Mouse (Mus musculus) erythroblast, adult 5-6 weeks (primary cell): ENCODE measurements around the gene Xirp1. TPM values are rescaled to one million over a fixed set of nuclear protein-coding genes. Genes with fewer than 3 reads are reported as not detected.
"Not testable (repeated sequence)": the region's sequence is repeated elsewhere in the genome, so short reads cannot be mapped to it uniquely, and the experiment has no call there.

ENCODE experiments used
- ATAC-seq: replicated peaks from 2 replicates; pipeline ENCODE4 v1.8.0; 2016; ENCODE audit warnings: moderate number of reproducible peaks, mild to moderate bottlenecking, moderate TSS enrichment, inconsistent platforms; ENCODE audit not compliant: poor library complexity, low FRiP score, severe bottlenecking
- total RNA-seq, 2 experiments: library from RNA; stranded (forward) in 1 of 2; stranded (reverse) in 1 of 2; fragments of 150-400 nt in 1 of 2; fragments of 200-764, 138-1000 nt in 1 of 2; gene quantifications; 2 replicates each; pipeline versions ENCODE4 v1.2.3 to v1.2.4; 2015 to 2017; ENCODE audit warnings: low replicate concordance in 2 of 2

The Xirp1 gene
- total RNA-seq, 2 experiments from 2014 or later, result not detected

DNA sequence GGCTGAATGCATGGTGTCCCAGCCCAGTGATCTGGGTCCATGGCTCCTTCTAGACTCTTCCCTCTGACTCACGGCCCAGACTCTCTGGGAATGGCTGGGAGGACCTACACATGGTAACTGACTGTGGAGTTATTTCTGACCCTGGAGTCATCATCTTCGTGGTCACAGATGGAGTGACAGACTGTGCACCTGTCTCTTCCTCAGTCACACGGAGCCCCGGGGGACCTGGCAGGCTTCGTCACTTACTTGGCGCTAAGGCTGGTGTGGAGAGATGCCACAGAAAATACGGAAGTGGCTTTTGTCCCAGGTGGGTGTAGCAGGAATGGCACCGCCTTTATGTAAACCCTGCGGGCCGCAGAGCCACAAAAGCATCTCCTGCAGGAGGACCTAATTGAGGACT lies 773 bp upstream of the Xirp1 start:
- ATAC-seq, result no peak

DNA sequence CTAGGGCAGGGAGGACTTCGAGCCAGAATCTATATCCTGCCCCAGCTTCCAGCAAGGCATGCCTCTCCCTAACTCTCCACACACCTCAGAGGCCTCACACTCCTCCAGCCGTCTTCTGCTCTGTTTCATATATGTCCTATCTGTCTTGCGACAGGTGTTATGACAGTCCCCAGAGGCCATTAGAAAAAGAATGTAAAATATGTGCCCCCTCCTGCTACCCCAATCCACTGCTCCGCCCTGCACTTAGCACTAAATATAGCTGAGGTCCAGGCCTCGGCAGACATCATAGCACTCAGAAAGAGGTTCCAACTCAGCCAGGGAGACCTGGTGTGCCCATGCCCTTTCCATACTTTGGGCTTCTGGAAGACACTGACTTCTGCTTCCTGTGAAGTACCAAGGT lies 2.2 kb downstream of the Xirp1 start:
- ATAC-seq, result no peak

DNA sequence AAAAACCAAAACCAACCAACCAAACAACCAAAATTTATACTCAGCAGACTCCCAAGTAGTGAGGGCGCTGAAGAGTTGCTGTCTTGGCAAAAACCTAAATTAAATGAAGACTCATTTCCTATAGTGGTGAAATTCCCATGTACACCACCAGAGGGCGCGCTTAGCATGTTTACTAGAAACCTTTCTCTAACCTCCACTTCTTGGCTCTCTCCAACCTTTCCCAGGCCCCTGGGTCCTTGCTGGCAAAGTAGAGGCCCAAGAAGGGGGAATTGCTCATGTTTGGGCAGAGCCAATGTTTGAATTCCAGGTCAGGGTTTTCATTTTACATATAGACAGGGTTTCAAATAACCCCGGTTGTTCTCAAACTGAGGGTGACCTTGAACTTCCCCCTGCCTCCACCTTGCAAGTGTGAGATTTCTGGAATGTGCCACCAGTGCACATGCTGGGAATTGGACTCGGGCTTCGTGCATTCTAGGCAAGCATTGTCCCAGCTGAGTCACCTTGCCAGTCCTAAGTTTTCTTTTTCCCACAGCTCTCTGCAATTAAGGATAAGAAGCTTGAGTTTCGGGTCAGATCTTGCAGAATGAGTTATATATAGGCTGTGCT lies 3.0 kb downstream of the Xirp1 start:
- 0 out of 2 replicates have a peak, but pooled peaks have one; percentile 50 for ATAC-seq

DNA sequence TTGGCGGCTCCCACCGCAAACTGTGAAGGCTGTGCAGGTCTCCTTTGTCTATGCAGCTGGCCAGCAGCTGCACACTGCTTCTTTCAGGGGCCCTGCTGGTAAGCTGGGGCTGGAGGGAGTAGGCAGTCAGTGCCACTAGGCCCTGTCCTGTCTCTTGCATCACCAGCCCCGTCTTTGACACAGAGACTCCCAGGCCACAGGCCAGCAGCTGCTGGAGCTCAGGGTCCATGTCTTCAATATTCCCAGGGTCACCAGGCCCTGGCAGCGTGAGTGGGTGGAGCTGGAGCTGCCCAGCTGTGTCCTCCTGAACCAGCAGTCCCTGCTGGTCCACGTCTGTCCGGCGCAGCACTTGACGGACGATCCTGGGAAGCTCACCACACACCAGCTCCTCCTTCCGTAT lies 6.4 kb downstream of the Xirp1 start:
- no peak for ATAC-seq

- no peak for ATAC-seq
Measured at GRCm38 (mm10) chr9:120014828-120015227, 8.6 kb downstream of the Xirp1 start.

DNA sequence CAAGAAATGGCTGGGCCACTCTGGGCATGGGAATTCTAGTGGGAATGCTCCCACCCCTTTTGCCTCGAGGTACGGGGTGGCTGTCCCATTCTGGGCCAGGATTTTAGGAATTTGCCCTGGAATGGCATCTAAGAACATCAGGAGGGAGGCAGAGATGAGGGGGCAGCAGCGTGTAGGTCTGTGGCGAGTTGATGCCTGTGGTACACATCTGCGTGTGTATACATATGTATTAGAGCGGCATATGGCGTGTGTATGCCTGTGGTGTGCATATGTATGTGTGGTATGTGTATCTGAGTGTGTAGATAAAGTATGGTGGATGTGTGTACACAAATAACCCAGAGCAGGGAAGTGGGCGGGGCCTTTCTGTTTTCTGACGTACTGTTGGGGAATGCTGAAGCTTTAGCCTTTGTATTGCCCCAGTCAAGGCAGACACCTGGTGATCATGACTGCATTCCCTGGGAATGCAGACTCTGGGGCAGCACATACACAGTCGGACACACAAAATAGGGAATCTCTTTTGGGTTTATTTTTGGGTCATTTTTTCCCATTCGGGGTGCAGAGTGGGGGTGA lies 10.1 kb downstream of the Xirp1 start:
- no peak for ATAC-seq

- ATAC-seq, result no peak
Measured at GRCm38 (mm10) chr9:120012781-120013180, 10.6 kb downstream of the Xirp1 start.

DNA sequence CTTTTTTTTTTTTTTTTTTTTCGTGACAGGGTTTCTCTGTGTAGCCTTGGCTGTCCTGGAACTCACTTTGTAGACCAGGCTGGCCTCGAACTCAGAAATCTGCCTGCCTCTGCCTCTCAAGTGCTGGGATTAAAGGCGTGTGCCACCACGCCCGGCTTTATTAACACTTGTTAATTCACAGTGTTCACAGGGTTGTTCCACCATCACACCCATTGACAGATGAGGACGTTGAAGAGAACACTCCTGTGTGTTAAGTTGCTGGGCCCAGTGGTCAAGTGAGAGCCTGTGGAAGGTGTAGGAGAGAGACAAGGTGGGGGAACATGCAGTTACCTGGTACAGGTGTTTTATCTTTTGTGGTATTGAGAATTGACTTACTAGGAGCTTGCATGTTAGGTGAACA lies 11.2 kb downstream of the Xirp1 start:
- ATAC-seq, result not testable (repeated sequence)

GRCm38 (mm10) chr9:120011533-120011932 lies 11.9 kb downstream of the Xirp1 start:
- ATAC-seq, result no peak

- peak; percentile 83 for ATAC-seq
Measured at GRCm38 (mm10) chr9:120010781-120011511, 12.5 kb downstream of the Xirp1 start.

DNA sequence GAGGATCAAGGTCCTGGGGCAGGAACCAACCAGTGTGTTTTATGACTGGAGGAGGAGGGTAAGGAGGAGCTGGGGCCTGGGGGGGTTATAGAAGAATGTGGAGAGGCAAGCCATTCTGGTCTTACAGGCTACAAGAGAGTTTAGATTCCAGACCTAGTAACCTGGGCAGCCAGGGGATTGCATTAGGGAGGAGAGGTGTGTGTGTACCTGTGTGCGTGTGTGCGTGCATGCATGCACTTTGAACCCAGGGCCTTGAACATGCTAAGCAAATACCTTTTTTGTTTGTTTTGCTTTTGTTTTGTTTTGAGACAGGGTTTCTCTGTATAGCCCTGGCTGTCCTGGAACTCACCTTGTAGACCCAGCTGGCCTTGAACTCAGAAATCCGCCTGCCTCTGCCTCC lies 13.5 kb downstream of the Xirp1 start:
- ATAC-seq, result no peak

DNA sequence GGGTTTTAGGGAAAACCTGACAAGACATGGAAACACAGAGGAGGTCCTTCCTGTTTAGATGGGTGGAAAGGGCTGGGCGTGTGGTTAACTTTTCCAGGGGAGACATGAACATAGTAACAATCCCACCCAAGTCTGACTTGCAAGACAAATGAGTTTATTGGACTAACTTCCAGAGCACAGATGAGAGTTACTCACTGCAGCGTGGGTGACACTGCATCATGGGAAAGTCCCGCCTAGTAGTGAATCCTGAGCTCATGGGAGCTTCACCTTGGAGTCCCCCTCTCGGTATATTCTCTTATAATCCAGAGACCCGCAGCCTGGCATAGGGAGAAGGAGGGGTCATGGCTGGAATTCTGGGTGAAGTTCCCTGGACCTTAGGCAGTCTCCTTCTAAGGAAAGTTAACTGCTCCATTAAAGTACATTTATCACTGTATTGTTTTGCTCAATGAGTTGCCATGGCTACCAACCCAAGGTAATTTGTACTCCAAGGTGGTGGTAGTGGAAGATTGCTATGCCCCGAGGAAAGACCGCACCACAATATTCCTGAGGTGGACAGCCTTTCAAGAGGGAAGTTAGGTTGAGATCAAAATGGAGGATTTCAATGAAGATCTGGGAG lies 14.1 kb downstream of the Xirp1 start:
- ATAC-seq, result no peak

- ATAC-seq, result no peak
Measured at GRCm38 (mm10) chr9:120007833-120008232, 15.6 kb downstream of the Xirp1 start.

DNA sequence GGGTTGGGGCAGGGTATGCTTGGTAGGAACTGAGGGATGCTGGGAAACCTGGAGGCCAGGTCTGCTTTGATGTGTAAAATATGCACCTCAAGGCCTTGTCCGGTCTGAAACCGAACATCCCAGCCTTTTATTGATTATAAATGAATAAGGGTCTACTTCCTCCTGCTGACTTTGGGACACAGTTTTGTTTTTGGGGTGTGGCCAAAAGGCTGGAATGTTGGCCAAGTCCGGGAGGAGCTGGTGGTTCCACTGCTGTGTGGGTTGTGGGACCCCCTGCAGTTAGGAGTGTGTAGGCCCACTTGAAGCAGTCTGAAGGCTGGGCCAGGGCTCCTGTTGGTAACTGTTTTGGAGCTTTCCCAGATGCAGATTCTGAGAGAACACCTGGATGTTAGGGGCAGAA lies 17.5 kb downstream of the Xirp1 start:
- no peak for ATAC-seq

- ATAC-seq, result no peak
Measured at GRCm38 (mm10) chr9:120002893-120003292, 20.5 kb downstream of the Xirp1 start.

GRCm38 (mm10) chr9:120001945-120002725 lies 21.3 kb downstream of the Xirp1 start:
- no peak for ATAC-seq

DNA sequence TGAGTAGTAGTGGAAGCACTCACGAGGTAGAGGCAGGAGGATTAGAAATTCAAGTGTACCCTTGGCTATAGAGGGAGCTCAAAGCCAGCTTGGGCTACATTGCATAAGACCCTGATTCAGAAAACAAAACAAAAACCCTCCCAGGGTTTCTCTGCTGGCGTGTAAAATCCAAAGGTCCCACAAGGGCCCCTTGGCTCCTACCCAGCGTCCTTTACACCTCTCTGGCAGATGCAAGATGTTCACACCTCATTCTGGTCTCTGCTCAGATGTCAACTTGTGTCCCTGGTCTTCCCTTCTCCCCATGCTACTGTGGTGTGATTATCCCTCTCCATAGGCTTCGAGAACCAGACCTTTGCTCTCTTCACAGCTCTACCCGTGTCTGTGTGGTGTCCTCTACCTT lies 22.6 kb downstream of the Xirp1 start:
- ATAC-seq, result no peak

- no peak for ATAC-seq
Measured at GRCm38 (mm10) chr9:119999636-120000035, 23.8 kb downstream of the Xirp1 start.

DNA sequence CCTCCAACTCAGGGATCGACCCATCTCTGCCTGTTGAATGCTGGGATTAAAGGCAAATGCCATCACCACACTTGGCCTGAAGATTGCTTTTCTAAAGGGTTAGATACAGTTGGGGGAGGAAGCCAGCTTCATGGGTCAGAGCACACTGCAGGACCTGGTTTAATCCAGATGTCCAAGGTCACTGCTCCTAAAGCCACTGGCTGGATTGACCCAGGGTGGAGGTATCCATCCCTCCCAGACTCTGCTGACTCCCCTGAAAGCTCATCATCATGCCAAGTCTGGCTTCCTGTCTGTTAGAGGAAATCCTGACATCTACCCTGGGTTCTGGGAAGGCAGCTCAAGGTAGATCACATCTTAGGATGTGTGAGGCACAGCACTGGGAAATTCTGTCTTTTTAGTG lies 24.6 kb downstream of the Xirp1 start:
- no peak for ATAC-seq

DNA sequence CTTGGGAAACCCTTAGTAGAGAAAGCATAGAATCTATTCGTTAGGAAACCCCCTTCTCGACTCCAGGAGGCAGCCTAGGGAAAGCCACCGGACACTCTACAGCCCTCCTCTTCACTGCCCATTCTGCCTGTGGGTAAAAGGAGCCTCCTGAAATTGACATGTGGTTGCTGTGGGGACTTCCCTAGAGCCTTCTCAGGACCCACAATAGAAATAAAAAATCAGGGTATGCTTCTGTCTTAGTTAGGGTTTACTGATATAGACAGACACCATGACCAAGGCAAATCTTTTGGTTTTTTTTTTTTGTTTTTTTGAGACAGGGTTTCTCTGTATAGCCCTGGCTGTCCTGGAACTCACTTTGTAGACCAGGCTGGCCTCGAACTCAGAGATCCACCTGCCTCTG lies 27.3 kb downstream of the Xirp1 start:
- no peak for ATAC-seq
